Mouse (Mus musculus) limb, embryonic 11.5 days (tissue): ENCODE results near the gene Oxld1. TPM values are rescaled to one million over a fixed set of nuclear protein-coding genes. Genes with fewer than 3 reads are reported as not detected.

Experiments used
- ATAC-seq: fragments of 200-750 bp; cut with Nextera tagmentation; 2 replicates; pipeline ENCODE4 v1.8.0; 2017; ENCODE audit warnings: low read depth; ENCODE audit not compliant: insufficient number of reproducible peaks, low FRiP score, low TSS enrichment
- DNase-seq: peaks from one replicate; pipeline ENCODE4 v3.0.0-alpha.2; 2015; ENCODE audit warnings: low spot score
- H3K27ac ChIP-seq: fragments of 300-500 bp; sonication (generic); replicated peaks from 2 replicates; pipeline ENCODE4 v1.5.1; 2014; ENCODE audit warnings: low read depth, mild to moderate bottlenecking, low read length
- H3K27me3 ChIP-seq: fragments of 300-500 bp; sonication (generic); 2 replicates; pipeline ENCODE4 v1.6.1; 2014; ENCODE audit warnings: mild to moderate bottlenecking, low read length, mixed read lengths; ENCODE audit not compliant: control insufficient read depth, insufficient read depth
- H3K36me3 ChIP-seq: fragments of 300-500 bp; sonication (generic); 2 replicates; pipeline ENCODE4 v1.6.1; 2014; ENCODE audit warnings: mild to moderate bottlenecking, low read length, moderate library complexity, mixed read lengths; ENCODE audit not compliant: control insufficient read depth, insufficient read depth
- H3K4me1 ChIP-seq: fragments of 300-500 bp; sonication (generic); 2 replicates; pipeline ENCODE4 v1.6.1; 2014; ENCODE audit warnings: low read length, mixed read lengths; ENCODE audit not compliant: control insufficient read depth, insufficient read depth
- H3K4me2 ChIP-seq: fragments of 300-500 bp; sonication (generic); 2 replicates; pipeline ENCODE4 v1.6.1; 2014; ENCODE audit warnings: low read depth, mild to moderate bottlenecking, moderate library complexity; ENCODE audit not compliant: severe bottlenecking
- H3K4me3 ChIP-seq: fragments of 300-500 bp; sonication (generic); 2 replicates; pipeline ENCODE4 v1.5.1; 2014; ENCODE audit warnings: low read depth, low read length
- H3K9ac ChIP-seq: fragments of 300-500 bp; sonication (generic); 2 replicates; pipeline ENCODE4 v1.6.1; 2014; ENCODE audit warnings: mild to moderate bottlenecking, low read length
- H3K9me3 ChIP-seq: fragments of 300-500 bp; sonication (generic); 2 replicates; pipeline ENCODE4 v1.6.1; 2016; ENCODE audit warnings: low read length; ENCODE audit not compliant: control insufficient read depth
- WGBS: fragments of 180-500 bp; shearing (Covaris S2); extraction: QIAGEN DNeasy Blood & Tissue Kit; methylation state at CpG from one replicate; pipeline ENCODE4 v1.1.7; 2014; 5-methylcytosine and 5-hydroxymethylcytosine counted together
- polyA plus RNA-seq: library from polyadenylated mRNA; unstranded; fragments of >200 nt; fragmentation: Nextera tagmentation; extraction: Ambion mirVana; gene quantifications from 2 replicates; pipeline ENCODE4 v1.2.1, GENCODE M21; 2014

Gene Oxld1
- polyA plus RNA-seq = 11.5 and 11.9 TPM in 2 replicates

DNA sequence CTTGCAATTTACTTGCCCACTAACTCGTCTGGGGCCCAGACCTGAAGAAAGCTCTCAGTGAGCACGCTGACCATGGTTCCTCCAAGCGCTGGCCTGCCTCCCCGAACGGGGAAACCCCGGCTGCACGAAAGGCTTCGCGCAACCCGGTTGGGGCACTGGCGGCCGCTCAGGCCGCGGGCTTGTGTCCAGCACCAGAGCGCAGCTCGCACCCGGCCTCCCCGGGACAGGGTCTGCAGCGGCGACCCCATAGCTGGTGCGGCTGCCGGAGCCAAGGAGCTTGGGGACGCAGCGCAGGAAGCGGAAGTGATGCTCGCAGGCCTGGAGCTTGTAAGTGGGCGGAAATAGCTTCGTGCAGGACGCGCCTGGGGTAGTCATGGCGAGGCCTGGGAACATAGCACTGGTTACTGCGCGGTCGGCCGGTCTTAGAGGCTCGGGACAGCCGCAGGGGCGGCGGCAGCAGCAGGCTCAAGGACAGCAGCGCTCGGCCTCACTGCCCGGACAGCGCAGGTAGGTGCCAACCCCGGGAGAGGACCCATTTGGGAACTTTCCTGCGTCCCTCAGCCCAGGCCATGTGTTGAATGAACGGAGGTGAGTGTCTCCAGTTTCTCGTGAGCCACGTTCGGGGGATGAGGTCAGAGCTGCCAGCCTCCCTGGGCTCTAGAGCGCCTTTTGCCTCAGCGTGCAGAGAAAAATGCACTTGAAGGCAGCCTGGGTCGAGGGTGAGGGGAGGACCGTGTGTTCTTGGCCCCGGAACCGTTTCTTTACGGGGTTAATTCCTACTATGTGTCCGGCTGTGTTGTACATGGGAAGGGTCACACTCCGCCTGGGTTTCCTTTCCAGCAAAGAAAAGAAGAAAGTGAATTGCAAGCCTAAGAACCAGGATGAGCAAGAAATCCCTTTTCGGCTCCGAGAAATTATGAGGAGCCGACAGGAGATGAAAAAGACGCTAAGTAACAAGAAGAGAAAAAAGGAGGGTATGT lies at the start of gene Oxld1, which contains the start of gene Ccdc137:
Gene Oxld1 (minus strand): TSS at position 297 of the 980 bp plus-strand sequence.
Gene Ccdc137 (plus strand): TSS at position 344 of the 980 bp plus-strand sequence.
- peak within 1 kb of the TSS; percentile 86 for H3K4me2 ChIP-seq
- 4% methylated on average over 62 of the region's 62 CpGs for WGBS
- peak within 1 kb of the TSS; percentile 93 for H3K9ac ChIP-seq
- H3K4me1 ChIP-seq = no peaks in the 10 kb centered on the region
- H3K27me3 ChIP-seq = no peaks in the 10 kb centered on the region
- H3K4me3 ChIP-seq = peak within 1 kb of the TSS; percentile 93
- H3K27ac ChIP-seq = peak within 1 kb of the TSS; percentile 49; the same call in 1 of the 2 replicates
- H3K9me3 ChIP-seq = no peaks in the 10 kb centered on the region
- DNase-seq (peak; percentile 87), ATAC-seq (peak; percentile 81)
- peaks cover 14% of the 10 kb centered on the region; the same call in 1 of the 2 replicates for H3K36me3 ChIP-seq

DNA sequence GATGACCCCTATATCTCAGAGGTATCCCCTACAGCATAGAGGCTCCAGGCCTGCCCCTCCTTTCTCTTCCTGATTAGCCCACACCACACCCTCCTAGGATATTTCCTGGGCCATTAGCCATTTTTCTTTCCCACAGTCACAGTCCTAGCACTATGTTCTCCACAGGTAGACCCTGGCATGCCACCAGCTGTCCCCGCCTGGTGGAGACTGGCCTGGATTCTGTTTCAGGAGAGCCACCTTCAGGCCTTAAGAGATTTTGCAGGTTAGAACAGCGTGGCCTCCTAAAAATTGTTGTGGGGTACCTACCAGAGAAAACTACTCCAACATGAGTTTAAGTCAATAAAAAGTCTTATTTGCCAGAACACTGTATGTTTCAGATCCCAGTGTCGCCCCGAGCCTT lies 49.0 kb upstream of the Oxld1 start:
- ATAC-seq = no peak
- Histone ChIP-seq H3K4me3 (no peak overlapping the region), H3K9me3 (no peaks in the 10 kb centered on the region), H3K4me1 (peaks cover 5% of the 10 kb centered on the region; the same call in 1 of the 2 replicates), H3K36me3 (no peaks in the 10 kb centered on the region), H3K4me2 (no peak overlapping the region), H3K9ac (no peak overlapping the region), H3K27ac (no peak overlapping the region), H3K27me3 (no peaks in the 10 kb centered on the region)
- DNase-seq = no peak
- WGBS = 60% methylated on average over 4 of the region's 4 CpGs

DNA sequence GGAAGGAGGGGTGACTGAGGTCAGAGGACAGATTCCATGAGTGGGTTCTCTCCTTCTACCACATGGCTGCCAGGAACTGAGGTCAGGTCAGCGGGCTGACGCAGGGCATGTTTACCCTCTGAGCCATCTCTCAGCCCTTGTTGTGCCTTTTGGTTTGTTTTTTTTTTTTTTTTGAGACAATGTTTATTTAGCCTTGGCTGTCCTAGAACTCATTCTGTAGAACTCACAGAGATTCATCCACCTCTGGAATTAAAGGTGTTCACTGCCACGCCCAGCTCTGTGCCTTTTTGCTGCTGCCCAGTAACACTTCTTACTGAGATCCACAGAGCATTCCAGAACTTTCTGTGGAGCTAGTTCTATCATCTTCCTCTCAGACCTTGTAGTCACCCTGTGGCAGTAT lies 47.8 kb upstream of the Oxld1 start:
- Histone ChIP-seq H3K4me3 (no peak overlapping the region), H3K4me1 (peaks cover 4% of the 10 kb centered on the region; the same call in 1 of the 2 replicates), H3K27ac (no peak overlapping the region), H3K9me3 (no peaks in the 10 kb centered on the region), H3K9ac (no peak overlapping the region), H3K4me2 (no peak overlapping the region), H3K36me3 (no peaks in the 10 kb centered on the region), H3K27me3 (no peaks in the 10 kb centered on the region)
- DNase-seq = no peak
- ATAC-seq = no peak
- 90% methylated on average over 3 of the region's 3 CpGs for WGBS

DNA sequence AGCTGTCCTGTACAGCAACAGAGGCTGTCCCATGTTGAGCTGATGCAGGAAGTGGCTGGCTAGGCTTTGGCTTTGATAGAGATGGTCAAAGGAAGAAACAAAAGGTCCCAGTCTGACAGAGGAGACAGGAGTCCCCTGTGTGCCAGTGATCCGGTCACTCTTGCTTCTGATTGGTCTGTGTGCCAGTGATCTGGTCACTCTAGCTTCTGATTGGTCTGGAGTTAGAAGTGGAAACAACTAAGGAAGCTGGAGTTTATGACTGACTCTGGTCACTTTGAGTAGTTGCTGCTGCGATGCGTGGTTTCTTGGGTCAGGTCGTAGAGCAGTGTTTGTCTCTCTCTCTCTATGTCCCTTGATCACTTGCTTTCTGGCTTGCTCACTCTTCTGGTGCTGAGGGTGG lies 43.8 kb upstream of the Oxld1 start:
- WGBS = 90% methylated on average over 4 of the region's 4 CpGs
- peaks cover 8% of the 10 kb centered on the region; the same call in 1 of the 2 replicates for H3K36me3 ChIP-seq
- H3K4me3 ChIP-seq = no peak overlapping the region
- H3K4me2 ChIP-seq = no peak overlapping the region
- no peak overlapping the region for H3K27ac ChIP-seq
- H3K27me3 ChIP-seq = no peaks in the 10 kb centered on the region
- no peaks in the 10 kb centered on the region for H3K9me3 ChIP-seq
- ATAC-seq (no peak), DNase-seq (no peak)
- no peak overlapping the region for H3K9ac ChIP-seq
- H3K4me1 ChIP-seq = no peaks in the 10 kb centered on the region

DNA sequence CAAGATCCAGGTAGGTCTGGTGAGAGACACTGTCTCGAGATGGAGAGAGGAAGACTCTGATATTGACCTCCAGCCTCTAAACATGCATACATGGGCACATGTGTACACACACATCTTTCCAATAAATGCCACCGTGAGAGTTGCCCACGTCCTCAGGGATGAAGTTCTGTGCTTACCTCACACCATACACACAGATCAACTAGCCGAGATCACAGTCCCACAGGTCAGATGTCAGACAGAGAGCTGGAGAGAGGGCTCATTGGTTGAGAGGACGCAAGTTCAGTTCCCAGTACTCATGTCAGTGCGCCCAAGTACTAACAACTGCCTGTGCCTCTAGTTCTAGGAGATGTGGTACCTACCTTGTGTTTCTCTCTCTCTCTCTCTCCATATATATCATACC lies 43.1 kb upstream of the Oxld1 start:
- 69% methylated on average over 6 of the region's 6 CpGs for WGBS
- H3K27me3 ChIP-seq = no peaks in the 10 kb centered on the region
- H3K9ac ChIP-seq = no peak overlapping the region
- no peaks in the 10 kb centered on the region for H3K9me3 ChIP-seq
- H3K4me2 ChIP-seq = 0 out of 2 replicates have a peak overlapping the region, but pooled peaks have one; percentile 1
- DNase-seq = no peak
- H3K36me3 ChIP-seq = peaks cover 12% of the 10 kb centered on the region; the same call in 1 of the 2 replicates
- no peak overlapping the region for H3K27ac ChIP-seq
- no peak overlapping the region for H3K4me3 ChIP-seq
- no peak for ATAC-seq
- no peaks in the 10 kb centered on the region for H3K4me1 ChIP-seq

DNA sequence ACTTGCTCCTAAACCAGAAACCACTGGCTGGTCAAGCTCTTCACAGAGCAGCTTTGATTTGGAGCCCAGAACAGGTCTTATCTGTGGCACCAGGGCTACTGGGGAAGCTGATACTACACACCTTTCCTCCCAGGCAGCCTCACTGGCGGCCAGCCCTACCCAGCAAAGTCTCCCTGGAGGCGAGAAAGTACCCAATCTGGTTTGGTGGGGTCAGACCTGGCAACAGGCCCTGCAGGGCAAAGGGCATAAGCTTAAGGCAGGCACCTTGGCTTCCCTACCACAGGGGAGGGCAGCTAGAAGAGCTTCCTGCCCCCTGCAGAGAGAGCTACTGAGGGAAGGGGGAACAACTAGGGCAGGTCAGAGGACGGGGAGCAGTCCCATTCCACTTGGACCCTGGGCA lies 42.5 kb upstream of the Oxld1 start:
- Histone ChIP-seq H3K9me3 (no peaks in the 10 kb centered on the region), H3K27me3 (no peaks in the 10 kb centered on the region), H3K27ac (no peak overlapping the region), H3K9ac (no peak overlapping the region), H3K36me3 (peaks cover 18% of the 10 kb centered on the region; the same call in 1 of the 2 replicates), H3K4me1 (no peaks in the 10 kb centered on the region), H3K4me2 (no peak overlapping the region), H3K4me3 (no peak overlapping the region)
- 24% methylated on average over 3 of the region's 3 CpGs for WGBS
- DNase-seq = no peak
- ATAC-seq = no peak

DNA sequence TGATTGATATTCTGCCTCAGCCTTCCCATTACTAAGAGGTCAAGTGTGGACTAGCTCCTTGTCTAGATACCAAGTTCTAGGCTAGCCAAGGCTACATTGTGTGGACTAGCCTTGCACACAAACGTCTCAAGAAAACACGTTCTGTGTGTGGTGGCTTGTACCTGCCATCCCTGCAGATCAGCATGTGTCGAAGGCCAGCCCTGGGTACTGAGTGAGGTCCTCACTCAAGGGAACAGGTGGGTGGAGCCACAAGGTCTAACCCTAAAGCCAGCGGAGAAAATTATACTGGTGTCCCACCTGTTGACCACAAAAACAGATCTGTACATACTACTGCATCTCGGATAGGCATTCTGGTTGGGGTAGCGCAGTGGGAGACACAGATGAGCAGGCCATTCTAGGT lies 42.0 kb upstream of the Oxld1 start:
- H3K9me3 ChIP-seq = no peaks in the 10 kb centered on the region
- H3K4me2 ChIP-seq = no peak overlapping the region
- DNase-seq (no peak), ATAC-seq (no peak)
- no peaks in the 10 kb centered on the region for H3K4me1 ChIP-seq
- no peak overlapping the region for H3K4me3 ChIP-seq
- H3K36me3 ChIP-seq = peaks cover 20% of the 10 kb centered on the region; the same call in 1 of the 2 replicates
- 85% methylated on average over 6 of the region's 6 CpGs for WGBS
- no peak overlapping the region for H3K9ac ChIP-seq
- no peak overlapping the region for H3K27ac ChIP-seq
- H3K27me3 ChIP-seq = no peaks in the 10 kb centered on the region

DNA sequence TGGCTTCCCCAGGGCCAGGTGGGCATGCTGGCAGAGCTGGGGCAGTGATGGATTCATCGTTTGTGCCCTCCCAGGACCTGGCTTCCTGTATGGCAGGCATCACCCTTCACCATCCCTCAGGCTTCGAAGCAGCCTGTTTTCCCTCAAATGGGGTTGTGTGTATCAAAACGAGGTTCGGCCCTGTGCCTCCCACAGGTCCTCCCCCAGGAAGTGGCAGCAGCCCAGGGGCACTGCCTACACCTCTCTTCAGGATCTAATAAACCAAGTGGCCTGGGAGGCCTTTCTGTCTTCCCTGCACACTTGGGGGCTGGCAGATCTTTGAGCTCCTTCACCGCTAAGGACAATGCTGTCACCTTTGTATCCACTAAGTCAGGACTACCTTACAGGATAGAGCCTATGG lies 41.0 kb upstream of the Oxld1 start:
- no peak overlapping the region for H3K4me2 ChIP-seq
- peaks cover 23% of the 10 kb centered on the region; the same call in 1 of the 2 replicates for H3K36me3 ChIP-seq
- H3K9me3 ChIP-seq = no peaks in the 10 kb centered on the region
- DNase-seq (no peak), ATAC-seq (no peak)
- H3K4me3 ChIP-seq = no peak overlapping the region
- H3K27me3 ChIP-seq = no peaks in the 10 kb centered on the region
- no peak overlapping the region for H3K9ac ChIP-seq
- H3K27ac ChIP-seq = no peak overlapping the region
- H3K4me1 ChIP-seq = no peaks in the 10 kb centered on the region
- 86% methylated on average over 5 of the region's 5 CpGs for WGBS
